Mouse (Mus musculus): Measurements from ENCODE around the gene Spata13. TPM values are rescaled to one million over a fixed set of nuclear protein-coding genes. Genes with fewer than 3 reads are reported as not detected.

The Spata13 gene
- polyA plus RNA-seq, 1 experiment from 2014 or later: 19.9 TPM

GRCm38 (mm10) chr14:60756271-60756670 lies 122.5 kb downstream of the Spata13 start:
- H3K36me3 ChIP-seq (ENCODE audit: control insufficient read depth, insufficient read depth, low read length): peaks cover 7% of the 10 kb centered on the region
- 75% methylated on average over 15 of the region's 15 CpGs for WGBS
- ATAC-seq: no peak

GRCm38 (mm10) chr14:60757265-60757664 lies 123.5 kb downstream of the Spata13 start:
- Histone ChIP-seq H3K27ac (ENCODE audit: low read length) (no peak overlapping the region), H3K4me1 (ENCODE audit: control insufficient read depth, insufficient read depth, low read length) (no peaks in the 10 kb centered on the region), H3K36me3 (ENCODE audit: control insufficient read depth, insufficient read depth, low read length) (peaks cover 7% of the 10 kb centered on the region), H3K9me3 (ENCODE audit: control insufficient read depth, low read length) (no peaks in the 10 kb centered on the region), H3K4me2 (ENCODE audit: low read depth, low read length) (no peak overlapping the region), H3K9ac (ENCODE audit: low read depth, low read length) (no peak overlapping the region), H3K27me3 (replicated peaks; ENCODE audit: control insufficient read depth, insufficient read depth, low read length) (no peaks in the 10 kb centered on the region), H3K4me3 (ENCODE audit: low read length) (no peak overlapping the region)
- ATAC-seq: no peak
- 95% methylated on average over 8 of the region's 8 CpGs for WGBS

More at GRCm38 (mm10) chr14:60756271-60756670, 122.5 kb downstream of the Spata13 start:
- Histone ChIP-seq H3K27ac (ENCODE audit: low read length) (no peak overlapping the region), H3K9me3 (ENCODE audit: control insufficient read depth, low read length) (no peaks in the 10 kb centered on the region), H3K4me1 (ENCODE audit: control insufficient read depth, insufficient read depth, low read length) (no peaks in the 10 kb centered on the region), H3K4me2 (ENCODE audit: low read depth, low read length) (no peak overlapping the region), H3K9ac (ENCODE audit: low read depth, low read length) (no peak overlapping the region), H3K27me3 (replicated peaks; ENCODE audit: control insufficient read depth, insufficient read depth, low read length) (no peaks in the 10 kb centered on the region), H3K4me3 (ENCODE audit: low read length) (no peak overlapping the region)

GRCm38 (mm10) chr14:60757722-60758121 lies 123.9 kb downstream of the Spata13 start:
- H3K4me1 ChIP-seq (ENCODE audit: control insufficient read depth, insufficient read depth, low read length): no peaks in the 10 kb centered on the region
- H3K9ac ChIP-seq (ENCODE audit: low read depth, low read length): no peak overlapping the region
- no peak overlapping the region for H3K4me3 ChIP-seq (ENCODE audit: low read length)
- 94% methylated on average over 7 of the region's 7 CpGs for WGBS
- peaks cover 7% of the 10 kb centered on the region for H3K36me3 ChIP-seq (ENCODE audit: control insufficient read depth, insufficient read depth, low read length)
- no peak overlapping the region for H3K4me2 ChIP-seq (ENCODE audit: low read depth, low read length)
- no peaks in the 10 kb centered on the region for H3K27me3 ChIP-seq (replicated peaks; ENCODE audit: control insufficient read depth, insufficient read depth, low read length)
- H3K27ac ChIP-seq (ENCODE audit: low read length): no peak overlapping the region; the same call in 1 of the 2 replicates
- no peak for ATAC-seq
- no peaks in the 10 kb centered on the region for H3K9me3 ChIP-seq (ENCODE audit: control insufficient read depth, low read length)

GRCm38 (mm10) chr14:60759097-60759496 lies 125.3 kb downstream of the Spata13 start:
- Histone ChIP-seq H3K27ac (ENCODE audit: low read length) (no peak overlapping the region), H3K4me1 (ENCODE audit: control insufficient read depth, insufficient read depth, low read length) (0 out of 2 replicates have a peak, but pooled peaks cover 2% of the 10 kb centered on the region), H3K27me3 (replicated peaks; ENCODE audit: control insufficient read depth, insufficient read depth, low read length) (no peaks in the 10 kb centered on the region), H3K9ac (ENCODE audit: low read depth, low read length) (no peak overlapping the region), H3K9me3 (ENCODE audit: control insufficient read depth, low read length) (no peaks in the 10 kb centered on the region), H3K4me3 (ENCODE audit: low read length) (no peak overlapping the region), H3K36me3 (ENCODE audit: control insufficient read depth, insufficient read depth, low read length) (peaks cover 7% of the 10 kb centered on the region), H3K4me2 (ENCODE audit: low read depth, low read length) (no peak overlapping the region)
- 84% methylated on average over 8 of the region's 8 CpGs for WGBS
- peak; percentile 74 for ATAC-seq

- H3K27ac ChIP-seq (ENCODE audit: low read length): no peak overlapping the region
- H3K27me3 ChIP-seq (replicated peaks; ENCODE audit: control insufficient read depth, insufficient read depth, low read length): no peaks in the 10 kb centered on the region
- WGBS: 77% methylated on average over 10 of the region's 10 CpGs
- no peak overlapping the region for H3K9ac ChIP-seq (ENCODE audit: low read depth, low read length)
- ATAC-seq: no peak
- peaks cover 7% of the 10 kb centered on the region for H3K36me3 ChIP-seq (ENCODE audit: control insufficient read depth, insufficient read depth, low read length)
- H3K4me1 ChIP-seq (ENCODE audit: control insufficient read depth, insufficient read depth, low read length): 0 out of 2 replicates have a peak, but pooled peaks cover 2% of the 10 kb centered on the region
- H3K4me3 ChIP-seq (ENCODE audit: low read length): no peak overlapping the region
- H3K4me2 ChIP-seq (ENCODE audit: low read depth, low read length): no peak overlapping the region
- H3K9me3 ChIP-seq (ENCODE audit: control insufficient read depth, low read length): no peaks in the 10 kb centered on the region
Measured at GRCm38 (mm10) chr14:60761801-60762200, 128.0 kb downstream of the Spata13 start.

- 41% methylated on average over 7 of the region's 7 CpGs for WGBS
- peaks cover 7% of the 10 kb centered on the region for H3K36me3 ChIP-seq (ENCODE audit: control insufficient read depth, insufficient read depth, low read length)
- no peaks in the 10 kb centered on the region for H3K9me3 ChIP-seq (ENCODE audit: control insufficient read depth, low read length)
- no peaks in the 10 kb centered on the region for H3K27me3 ChIP-seq (replicated peaks; ENCODE audit: control insufficient read depth, insufficient read depth, low read length)
- H3K4me2 ChIP-seq (ENCODE audit: low read depth, low read length): no peak overlapping the region
- H3K4me1 ChIP-seq (ENCODE audit: control insufficient read depth, insufficient read depth, low read length): 0 out of 2 replicates have a peak, but pooled peaks cover 2% of the 10 kb centered on the region
- H3K27ac ChIP-seq (ENCODE audit: low read length): no peak overlapping the region
- no peak overlapping the region for H3K4me3 ChIP-seq (ENCODE audit: low read length)
- ATAC-seq: no peak
- no peak overlapping the region for H3K9ac ChIP-seq (ENCODE audit: low read depth, low read length)
Measured at GRCm38 (mm10) chr14:60762754-60763153, 129.0 kb downstream of the Spata13 start.

GRCm38 (mm10) chr14:60763746-60764145 lies 129.9 kb downstream of the Spata13 start:
- no peak for ATAC-seq
- Histone ChIP-seq H3K27ac (ENCODE audit: low read length) (no peak overlapping the region), H3K4me3 (ENCODE audit: low read length) (no peak overlapping the region), H3K4me1 (ENCODE audit: control insufficient read depth, insufficient read depth, low read length) (0 out of 2 replicates have a peak, but pooled peaks cover 2% of the 10 kb centered on the region), H3K36me3 (ENCODE audit: control insufficient read depth, insufficient read depth, low read length) (peaks cover 4% of the 10 kb centered on the region), H3K9ac (ENCODE audit: low read depth, low read length) (no peak overlapping the region), H3K27me3 (replicated peaks; ENCODE audit: control insufficient read depth, insufficient read depth, low read length) (no peaks in the 10 kb centered on the region), H3K4me2 (ENCODE audit: low read depth, low read length) (no peak overlapping the region), H3K9me3 (ENCODE audit: control insufficient read depth, low read length) (no peaks in the 10 kb centered on the region)
- 80% methylated on average over 5 of the region's 5 CpGs for WGBS

- ATAC-seq: no peak
- Histone ChIP-seq H3K4me1 (ENCODE audit: control insufficient read depth, insufficient read depth, low read length) (0 out of 2 replicates have a peak, but pooled peaks cover 2% of the 10 kb centered on the region), H3K9ac (ENCODE audit: low read depth, low read length) (no peak overlapping the region), H3K36me3 (ENCODE audit: control insufficient read depth, insufficient read depth, low read length) (peaks cover 4% of the 10 kb centered on the region), H3K9me3 (ENCODE audit: control insufficient read depth, low read length) (no peaks in the 10 kb centered on the region), H3K27me3 (replicated peaks; ENCODE audit: control insufficient read depth, insufficient read depth, low read length) (no peaks in the 10 kb centered on the region), H3K4me3 (ENCODE audit: low read length) (no peak overlapping the region), H3K27ac (ENCODE audit: low read length) (no peak overlapping the region), H3K4me2 (ENCODE audit: low read depth, low read length) (no peak overlapping the region)
- 74% methylated on average over 4 of the region's 4 CpGs for WGBS
Measured at GRCm38 (mm10) chr14:60764526-60764925, 130.7 kb downstream of the Spata13 start.

GRCm38 (mm10) chr14:60765025-60765424 lies 131.2 kb downstream of the Spata13 start:
- H3K4me3 ChIP-seq (ENCODE audit: low read length): no peak overlapping the region
- no peak overlapping the region for H3K4me2 ChIP-seq (ENCODE audit: low read depth, low read length)
- no peak overlapping the region for H3K9ac ChIP-seq (ENCODE audit: low read depth, low read length)
- no peaks in the 10 kb centered on the region for H3K9me3 ChIP-seq (ENCODE audit: control insufficient read depth, low read length)
- WGBS: 52% methylated on average over 2 of the region's 2 CpGs
- H3K36me3 ChIP-seq (ENCODE audit: control insufficient read depth, insufficient read depth, low read length): peaks cover 4% of the 10 kb centered on the region
- H3K4me1 ChIP-seq (ENCODE audit: control insufficient read depth, insufficient read depth, low read length): 0 out of 2 replicates have a peak, but pooled peaks cover 2% of the 10 kb centered on the region
- ATAC-seq: peak; percentile 48; the same call in 1 of the 2 replicates
- H3K27me3 ChIP-seq (replicated peaks; ENCODE audit: control insufficient read depth, insufficient read depth, low read length): no peaks in the 10 kb centered on the region
- no peak overlapping the region for H3K27ac ChIP-seq (ENCODE audit: low read length)

GRCm38 (mm10) chr14:60767884-60768283 lies 134.1 kb downstream of the Spata13 start, which contains the start of gene C1qtnf9:
TSS of gene C1qtnf9 (plus strand) at chr14:60768134.
- Histone ChIP-seq H3K27me3 (replicated peaks; ENCODE audit: control insufficient read depth, insufficient read depth, low read length) (no peaks in the 10 kb centered on the region), H3K4me1 (ENCODE audit: control insufficient read depth, insufficient read depth, low read length) (0 out of 2 replicates have a peak, but pooled peaks cover 2% of the 10 kb centered on the region), H3K4me3 (ENCODE audit: low read length) (no peak within 1 kb of the TSS), H3K27ac (ENCODE audit: low read length) (no peak within 1 kb of the TSS), H3K36me3 (ENCODE audit: control insufficient read depth, insufficient read depth, low read length) (no peaks in the 10 kb centered on the region), H3K4me2 (ENCODE audit: low read depth, low read length) (no peak within 1 kb of the TSS), H3K9ac (ENCODE audit: low read depth, low read length) (no peak within 1 kb of the TSS), H3K9me3 (ENCODE audit: control insufficient read depth, low read length) (no peaks in the 10 kb centered on the region)
- ATAC-seq: no peak
- 60% methylated on average over 4 of the region's 4 CpGs for WGBS

All from intestine, embryonic 16.5 days (tissue).